Mouse (Mus musculus) cerebellum, postnatal 10 days (tissue): ENCODE measurements around the gene Spaca7.

Experiments
- DNase-seq, 2 experiments: peaks; one replicate each; pipeline ENCODE4 v3.0.0; 2021; ENCODE audit warnings: mixed read lengths in 2 of 2

Gene Spaca7

DNA sequence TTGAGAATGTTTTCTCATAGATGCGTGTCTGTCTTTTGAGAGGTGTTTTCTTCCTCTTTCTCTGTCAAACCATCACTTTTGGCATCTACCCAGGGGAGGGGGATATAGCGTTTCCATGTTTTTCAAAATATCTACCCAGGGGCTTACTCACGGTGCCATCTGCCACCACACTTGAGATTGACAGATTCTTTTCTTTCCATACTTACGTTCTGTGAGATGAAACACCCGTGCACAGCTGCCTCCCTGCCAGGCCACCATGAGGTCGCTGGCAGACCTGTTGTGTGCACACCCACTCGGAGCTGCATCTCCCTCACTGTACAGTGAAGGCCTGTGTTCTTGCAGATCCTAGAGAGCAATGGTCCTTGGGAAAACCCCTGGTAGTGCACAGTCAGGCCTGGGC, 40.4 kb downstream of the Spaca7 start:
- no peak for DNase-seq

DNA sequence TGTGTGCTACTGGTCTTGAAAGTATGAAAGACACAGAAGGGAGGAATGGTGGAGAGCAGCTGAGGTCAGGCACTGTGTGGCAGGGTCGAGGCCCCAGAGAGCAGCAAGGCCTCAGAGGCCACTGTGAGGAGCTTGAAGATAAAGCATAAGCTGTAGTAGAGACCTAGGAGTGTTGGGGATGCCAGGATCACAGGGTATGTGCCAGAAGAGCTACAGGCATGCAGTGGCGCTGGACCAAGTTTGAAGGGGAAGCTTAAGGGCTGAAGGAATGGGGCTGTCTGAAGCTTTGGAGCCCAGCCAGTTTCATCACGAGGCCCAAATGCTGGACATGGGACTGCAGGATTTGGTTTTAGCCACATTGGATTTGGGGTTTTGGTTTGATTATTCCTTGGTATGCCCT, 44.5 kb downstream of the Spaca7 start:
- peak in 1 of 2 experiments; percentile 27 for DNase-seq

DNA sequence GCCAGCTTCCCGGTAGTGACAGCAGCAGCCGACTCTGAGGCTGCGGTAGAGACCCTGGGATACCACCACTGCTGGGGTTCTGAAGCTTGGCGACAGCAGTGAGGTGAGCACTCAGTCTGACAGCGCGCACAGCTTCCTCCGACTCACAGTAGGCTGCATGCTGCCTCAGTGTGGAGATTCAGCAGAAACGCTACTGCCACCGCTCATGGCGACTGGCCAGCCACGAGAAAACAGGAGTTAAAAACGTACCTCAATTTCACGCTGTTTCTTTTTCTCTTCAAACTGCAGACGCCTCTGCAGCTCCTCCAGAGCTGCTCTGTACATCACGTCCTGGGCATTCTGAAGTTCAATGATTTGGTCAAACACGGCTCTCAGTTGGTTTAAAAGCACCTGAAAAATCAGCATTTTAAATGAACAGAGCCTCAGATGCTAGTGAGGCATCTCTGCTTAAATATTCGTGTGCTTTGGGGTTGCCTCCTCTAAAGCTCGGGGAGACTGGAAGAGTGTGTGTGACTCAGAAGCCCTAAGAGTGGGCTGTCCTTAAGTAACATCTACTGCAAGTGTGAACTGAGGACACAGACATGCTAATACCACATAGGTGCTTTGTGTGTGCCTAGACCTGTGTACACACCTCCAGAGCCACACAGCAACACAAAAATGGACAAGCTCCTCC, 48.9 kb downstream of the Spaca7 start:
- no peak for DNase-seq

DNA sequence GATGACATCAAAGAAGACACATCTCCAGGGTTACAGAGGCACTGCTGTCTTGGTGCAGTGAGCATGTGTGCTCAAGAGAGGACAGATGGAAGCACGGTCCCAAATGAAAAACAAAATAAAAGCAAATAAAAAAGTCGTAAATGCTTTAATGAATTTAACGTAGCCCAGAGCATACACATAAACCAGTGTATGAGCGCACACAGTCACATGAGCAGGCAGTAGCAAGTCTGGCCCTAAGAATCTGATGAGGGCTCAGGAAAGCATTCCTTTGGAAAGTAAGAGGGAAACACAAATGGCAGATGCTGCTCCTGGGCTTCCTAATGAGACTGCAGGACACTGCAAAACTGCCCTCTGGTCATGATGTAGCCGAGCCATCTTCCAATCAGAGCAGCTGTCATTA, 53.1 kb downstream of the Spaca7 start:
- no peak for DNase-seq

DNA sequence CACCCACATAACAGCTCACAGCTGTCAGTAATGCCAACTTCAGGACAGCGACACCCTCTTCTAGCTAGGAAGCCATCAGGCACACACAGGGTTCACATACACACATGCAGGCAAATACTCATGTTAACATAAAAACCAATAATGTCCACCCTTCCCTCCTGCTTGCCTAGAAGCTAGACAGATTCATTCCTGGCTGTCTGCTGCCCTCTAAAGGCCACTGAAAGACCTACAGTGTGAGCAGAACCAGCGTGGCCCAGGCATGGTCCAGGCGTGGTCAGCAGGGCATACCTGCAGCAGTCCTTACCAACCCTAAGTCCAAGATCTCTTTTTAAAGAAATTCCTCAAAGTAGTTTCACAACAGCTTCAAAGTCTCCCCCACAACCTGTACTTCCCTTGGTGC, 56.2 kb downstream of the Spaca7 start:
- DNase-seq: peak; percentile 77 to 78

DNA sequence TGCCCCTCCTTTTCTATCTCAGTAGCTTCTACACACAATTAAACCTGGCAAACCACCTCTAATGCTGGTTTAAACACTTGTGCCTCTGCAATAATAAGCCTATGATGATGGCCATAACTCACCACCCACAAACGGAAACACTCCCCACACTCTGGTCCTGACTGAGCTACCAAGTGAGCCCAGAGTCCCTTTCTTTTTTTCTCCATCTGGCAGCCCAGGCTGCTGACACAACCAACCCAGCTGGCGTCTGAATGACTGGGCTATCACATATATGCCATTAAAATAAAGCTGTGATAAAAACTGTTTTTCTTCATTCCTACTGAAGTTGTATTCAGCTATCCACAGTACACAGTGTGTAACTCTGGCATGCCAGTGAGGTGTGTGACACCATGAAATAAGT, 62.5 kb downstream of the Spaca7 start:
- no peak for DNase-seq

DNA sequence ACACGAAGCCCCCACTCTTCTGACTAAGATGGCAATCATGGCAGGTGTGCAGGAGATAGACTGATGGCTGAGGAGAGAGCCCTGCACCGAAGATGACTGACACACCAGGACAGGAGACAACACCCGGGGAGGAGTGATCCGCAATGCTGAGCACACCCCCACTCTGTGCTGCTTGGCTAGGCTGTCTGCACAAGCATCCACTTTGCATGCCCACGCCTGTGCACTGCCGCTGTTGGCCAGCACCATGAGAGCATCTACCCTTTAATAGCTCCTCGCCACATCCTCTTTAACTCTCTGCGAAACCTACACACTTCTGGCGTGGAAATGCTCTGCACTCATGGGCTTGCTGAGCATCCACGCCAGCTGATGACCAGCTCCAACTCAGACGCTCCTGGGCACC, 65.6 kb downstream of the Spaca7 start:
- no peak for DNase-seq

DNA sequence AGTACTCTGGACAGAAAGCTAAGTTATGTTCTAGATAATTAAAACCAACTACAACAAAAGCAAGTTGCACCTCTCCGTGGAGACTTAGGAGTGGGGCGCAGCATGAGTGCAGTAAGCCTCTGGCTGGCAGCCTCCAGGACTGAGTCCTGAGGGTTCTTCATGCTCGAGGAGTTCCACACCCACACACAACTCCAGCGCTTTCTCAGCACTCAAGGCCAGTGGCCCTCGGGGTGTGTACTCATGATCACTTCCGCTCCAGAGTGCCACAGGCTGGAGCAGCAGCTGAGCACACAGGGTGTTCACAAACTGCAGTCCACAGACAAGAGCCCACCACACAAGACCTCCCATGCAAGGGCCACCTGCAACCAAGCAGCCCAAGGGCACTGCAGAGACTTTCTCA, 68.7 kb downstream of the Spaca7 start:
- DNase-seq: no peak

DNA sequence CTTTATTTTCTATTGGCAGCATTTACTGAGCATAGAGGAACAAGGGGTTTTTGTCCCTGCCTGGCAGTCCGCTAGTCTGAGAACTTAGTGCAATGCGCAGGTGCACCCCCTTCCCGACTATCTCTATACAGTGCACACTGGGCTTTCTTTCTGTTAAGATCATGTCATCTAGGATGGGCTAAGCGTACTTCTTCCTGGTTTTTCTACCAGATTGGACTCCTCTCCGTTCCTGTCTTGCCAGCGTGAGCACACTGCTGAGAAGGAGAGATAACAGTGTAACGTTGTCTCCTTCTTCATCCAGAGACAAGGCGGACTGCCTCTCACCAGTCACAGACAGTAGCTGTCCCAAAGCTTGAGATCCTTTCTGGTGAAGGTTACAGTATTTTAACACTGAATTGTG, 71.5 kb downstream of the Spaca7 start:
- DNase-seq: no peak

DNA sequence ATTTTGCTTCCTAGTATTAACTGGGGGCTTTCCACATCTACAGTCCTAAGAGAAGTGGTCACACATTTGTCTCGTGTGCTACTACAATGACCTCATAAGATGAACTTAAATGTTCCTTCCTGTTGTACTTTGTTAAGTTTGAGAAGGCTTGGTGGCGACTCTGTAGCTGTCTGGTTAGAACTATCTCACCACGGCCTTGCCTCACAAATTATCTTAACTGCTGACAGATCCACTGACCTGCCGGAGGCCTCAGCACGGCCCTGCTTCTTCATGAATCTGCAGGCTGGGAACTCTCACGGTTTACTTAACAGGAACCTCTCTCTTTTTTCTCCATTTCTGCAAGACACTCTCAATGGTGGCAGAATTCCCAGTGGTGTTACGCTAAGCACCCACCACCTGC, 72.1 kb downstream of the Spaca7 start:
- DNase-seq: no peak

DNA sequence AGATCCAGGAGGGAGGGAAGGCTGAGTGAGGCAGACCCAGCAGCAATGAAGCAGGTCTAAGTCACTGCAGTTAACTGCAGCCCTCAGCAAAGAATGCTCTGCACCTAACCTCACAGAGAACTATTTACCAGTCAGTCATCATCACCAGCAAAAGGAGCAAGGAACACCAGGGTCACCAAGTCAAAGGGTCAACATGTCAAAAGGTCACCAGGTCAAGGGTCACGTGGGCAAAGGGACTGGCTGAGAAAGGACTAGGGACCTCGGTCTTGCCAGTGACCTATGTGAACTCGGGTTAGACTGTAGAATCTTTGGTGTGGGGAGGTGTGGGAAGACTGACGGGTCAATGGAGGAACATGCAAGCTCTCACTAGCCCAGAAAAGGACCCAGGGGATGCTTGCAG, 73.7 kb downstream of the Spaca7 start:
- no peak for DNase-seq

DNA sequence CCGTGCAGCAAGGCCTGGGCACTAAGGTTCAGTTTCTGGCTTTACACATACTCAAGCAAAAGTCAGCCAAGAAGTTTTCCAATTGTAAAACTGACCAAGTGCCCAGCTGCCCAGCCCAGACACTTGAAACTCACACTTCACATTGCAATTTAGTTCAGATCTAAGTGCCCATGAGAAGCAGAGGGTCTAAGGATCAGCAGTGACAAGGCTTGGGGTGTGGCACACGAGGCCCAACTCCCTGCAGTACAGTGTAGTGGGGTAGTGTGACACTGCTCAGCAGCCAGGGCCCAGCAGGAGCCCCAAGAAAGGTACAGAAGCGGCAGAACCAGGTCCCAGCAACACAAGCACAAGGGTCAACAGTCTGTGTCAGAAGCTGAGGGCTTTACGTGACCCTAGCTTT, 76.1 kb downstream of the Spaca7 start:
- no peak for DNase-seq
